Mouse (Mus musculus) heart, embryonic 15.5 days (tissue): ENCODE results near the gene Dscaml1. TPM values are rescaled to one million over a fixed set of nuclear protein-coding genes. Genes with fewer than 3 reads are reported as not detected.
A peak's percentile ranks its signal among the peaks of the same experiment; 100 is the strongest.

ENCODE experiments used
- ATAC-seq: fragments of 200-750 bp; cut with Nextera tagmentation; replicated peaks from 2 replicates; pipeline ENCODE4 v1.8.0; 2017; ENCODE audit warnings: low read depth, moderate TSS enrichment; ENCODE audit not compliant: insufficient number of reproducible peaks, insufficient read depth, low FRiP score
- H3K27ac ChIP-seq: fragments of 300-500 bp; sonication (generic); 2 replicates; pipeline ENCODE4 v1.5.1; 2015; ENCODE audit warnings: mild to moderate bottlenecking, inconsistent platforms
- H3K27me3 ChIP-seq: fragments of 300-500 bp; sonication (generic); 2 replicates; pipeline ENCODE4 v1.6.1; 2015; ENCODE audit warnings: inconsistent platforms
- H3K36me3 ChIP-seq: fragments of 300-500 bp; sonication (generic); 2 replicates; pipeline ENCODE4 v1.6.1; 2015; ENCODE audit warnings: mild to moderate bottlenecking, inconsistent platforms
- H3K4me1 ChIP-seq: fragments of 300-500 bp; sonication (generic); replicated peaks from 2 replicates; pipeline ENCODE4 v1.6.1; 2015; ENCODE audit warnings: inconsistent platforms
- H3K4me2 ChIP-seq: fragments of 300-500 bp; sonication (generic); 2 replicates; pipeline ENCODE4 v1.6.1; 2015; ENCODE audit warnings: inconsistent platforms, mild to moderate bottlenecking, moderate library complexity
- H3K4me3 ChIP-seq: fragments of 300-500 bp; sonication (generic); 2 replicates; pipeline ENCODE4 v1.5.1; 2015; ENCODE audit warnings: mild to moderate bottlenecking, inconsistent platforms
- H3K9ac ChIP-seq: fragments of 300-500 bp; sonication (generic); 2 replicates; pipeline ENCODE4 v1.6.1; 2015; ENCODE audit warnings: mild to moderate bottlenecking, inconsistent platforms
- H3K9me3 ChIP-seq: fragments of 300-500 bp; sonication (generic); replicated peaks from 2 replicates; pipeline ENCODE4 v1.6.1; 2016; ENCODE audit warnings: inconsistent platforms
- WGBS: fragments of 180-500 bp; shearing (Covaris S2); methylation state at CpG from one replicate; pipeline ENCODE4 v1.1.7; 2015; ENCODE audit warnings: mixed read lengths; 5-methylcytosine and 5-hydroxymethylcytosine counted together
- polyA plus RNA-seq: library from polyadenylated mRNA; unstranded; fragments of >200 nt; fragmentation: Nextera tagmentation; extraction: Ambion mirVana; gene quantifications from 2 replicates; pipeline ENCODE4 v1.2.1, GENCODE M21; 2015

The Dscaml1 gene
- polyA plus RNA-seq, 1 experiment from 2014 or later, result 0.23 TPM

DNA sequence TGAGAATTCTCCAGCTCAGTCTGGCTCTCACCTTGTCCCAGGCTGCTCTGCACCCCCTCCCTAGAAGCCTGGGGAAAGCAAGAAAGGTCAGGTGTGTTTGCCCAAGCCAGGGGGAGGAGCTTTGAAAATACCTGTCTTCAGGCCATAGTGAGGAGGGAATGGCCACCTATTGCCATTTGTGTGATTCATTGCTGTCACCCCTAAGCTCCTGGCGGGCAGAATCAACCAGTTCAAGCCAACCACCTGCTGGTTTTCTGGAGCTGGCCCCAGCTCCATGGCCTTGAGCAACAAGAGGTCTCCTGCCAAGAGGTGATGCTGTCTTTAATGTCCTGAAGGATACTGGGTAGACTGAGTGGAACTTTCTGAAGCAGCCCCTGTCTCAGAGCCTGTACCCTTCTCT is 28.1 kb upstream of the Dscaml1 start:
- Histone ChIP-seq H3K27me3 (peaks cover 33% of the 10 kb centered on the region), H3K4me1 (no peaks in the 10 kb centered on the region), H3K36me3 (no peaks in the 10 kb centered on the region), H3K4me3 (no peak overlapping the region), H3K4me2 (no peak overlapping the region), H3K27ac (no peak overlapping the region), H3K9ac (no peak overlapping the region), H3K9me3 (no peaks in the 10 kb centered on the region)
- WGBS, result 45% methylated on average over 1 of the region's 1 CpGs
- no peak for ATAC-seq

DNA sequence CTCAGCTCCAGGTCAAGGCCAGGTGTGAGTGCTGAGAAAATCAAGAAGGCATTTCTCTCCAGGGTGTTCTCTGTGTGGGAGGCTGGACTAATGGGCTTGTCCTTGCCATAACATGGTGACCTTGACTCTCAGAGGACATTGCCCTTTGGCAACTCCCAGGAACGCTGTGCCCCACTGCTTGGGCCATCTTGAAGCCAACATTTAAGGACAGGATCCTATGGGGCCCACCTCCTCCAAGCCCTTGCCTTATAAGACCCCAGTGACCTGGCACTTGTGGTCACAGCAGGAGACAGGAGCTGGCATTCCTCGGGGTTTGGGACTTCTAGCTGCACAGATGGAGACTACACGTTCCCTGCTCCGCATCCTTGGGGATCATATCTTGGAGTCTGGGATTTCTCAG is 27.0 kb upstream of the Dscaml1 start, which contains the start of gene Fxyd2:
TSS of gene Fxyd2 (plus strand) at position 236 of the 400 bp plus-strand sequence.
- Histone ChIP-seq H3K36me3 (no peaks in the 10 kb centered on the region), H3K9ac (no peak within 1 kb of the TSS), H3K27me3 (peaks cover 42% of the 10 kb centered on the region), H3K4me2 (no peak within 1 kb of the TSS), H3K4me1 (no peaks in the 10 kb centered on the region), H3K27ac (no peak within 1 kb of the TSS), H3K4me3 (no peak within 1 kb of the TSS), H3K9me3 (no peaks in the 10 kb centered on the region)
- WGBS, result 73% methylated on average over 4 of the region's 4 CpGs
- no peak for ATAC-seq

DNA sequence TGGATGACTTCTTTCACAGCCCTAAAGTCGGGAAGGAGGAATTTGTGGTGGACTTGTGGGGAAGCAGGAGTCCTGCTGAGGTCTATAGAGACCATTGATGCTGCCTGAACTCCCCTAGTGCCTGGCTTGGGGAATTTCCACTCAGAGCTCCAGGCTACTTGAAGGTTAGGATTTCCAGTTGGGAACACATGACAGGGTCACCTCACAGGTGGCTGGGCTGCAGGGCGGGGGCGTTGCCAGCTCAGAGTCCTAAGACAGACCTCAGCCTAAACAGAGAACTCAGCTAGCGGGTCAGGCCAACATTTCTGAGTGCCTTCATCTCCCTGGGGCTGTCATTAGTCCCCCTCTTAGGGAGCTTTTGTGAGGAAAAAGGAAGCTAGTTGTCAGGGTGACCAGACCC is 24.6 kb upstream of the Dscaml1 start:
- H3K4me1 ChIP-seq, result no peaks in the 10 kb centered on the region
- H3K9ac ChIP-seq, result no peak overlapping the region
- whole genome bisulfite sequencing, result 50% methylated on average over 4 of the region's 4 CpGs
- no peak overlapping the region for H3K4me2 ChIP-seq
- no peak overlapping the region for H3K27ac ChIP-seq
- peaks cover 42% of the 10 kb centered on the region for H3K27me3 ChIP-seq
- no peaks in the 10 kb centered on the region for H3K36me3 ChIP-seq
- no peak overlapping the region for H3K4me3 ChIP-seq
- ATAC-seq, result no peak
- H3K9me3 ChIP-seq, result no peaks in the 10 kb centered on the region

DNA sequence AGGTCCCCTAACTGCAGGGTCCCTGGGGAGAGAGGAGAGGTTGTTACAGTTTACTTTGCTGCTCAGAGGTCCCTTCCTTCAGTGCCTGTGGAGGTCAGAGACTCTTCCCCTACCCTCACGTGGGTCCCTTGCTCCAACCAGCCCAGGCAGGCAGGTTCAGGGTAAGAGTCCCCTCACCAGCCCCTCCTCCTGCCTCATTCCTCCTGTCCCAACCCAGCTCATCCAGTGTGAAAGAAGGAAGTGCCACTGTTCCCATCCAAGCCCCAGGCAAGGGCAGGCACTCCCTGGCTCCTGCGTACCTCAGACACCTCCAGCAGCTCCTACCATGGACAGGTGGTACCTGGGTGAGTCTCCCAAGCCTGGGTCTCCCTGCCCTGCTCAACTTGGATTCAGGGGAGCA is 23.5 kb upstream of the Dscaml1 start:
- H3K27me3 ChIP-seq, result peaks cover 47% of the 10 kb centered on the region
- WGBS, result 41% methylated on average over 2 of the region's 2 CpGs

DNA sequence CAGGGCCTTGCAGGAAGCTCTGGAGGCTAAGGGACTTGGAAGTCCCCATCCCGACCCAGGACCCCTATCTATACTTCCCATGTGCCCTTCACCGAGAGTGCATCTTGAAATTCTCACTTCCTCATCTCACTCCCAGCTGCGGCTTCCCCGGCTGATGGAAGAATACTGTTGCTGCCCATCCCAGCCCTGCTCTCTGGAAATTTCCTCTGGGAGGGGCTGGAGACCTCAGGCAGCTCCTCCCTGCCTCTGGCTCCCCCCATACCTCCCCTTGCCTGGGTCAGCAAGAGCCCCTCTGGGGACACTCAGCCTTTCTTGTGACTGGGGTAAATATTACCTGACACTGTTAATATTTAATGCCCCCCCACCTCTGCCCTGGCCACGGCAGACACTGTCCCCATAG is 20.7 kb upstream of the Dscaml1 start:
- H3K9ac ChIP-seq, result no peak overlapping the region
- no peaks in the 10 kb centered on the region for H3K36me3 ChIP-seq
- peaks cover 56% of the 10 kb centered on the region for H3K27me3 ChIP-seq
- H3K4me2 ChIP-seq, result no peak overlapping the region
- H3K27ac ChIP-seq, result no peak overlapping the region
- no peak for ATAC-seq
- 48% methylated on average over 5 of the region's 5 CpGs for WGBS
- no peaks in the 10 kb centered on the region for H3K4me1 ChIP-seq
- no peaks in the 10 kb centered on the region for H3K9me3 ChIP-seq
- H3K4me3 ChIP-seq, result no peak overlapping the region

More for the DNA sequence above, 23.5 kb upstream of the Dscaml1 start:
- ATAC-seq, result no peak
- Histone ChIP-seq H3K36me3 (no peaks in the 10 kb centered on the region), H3K9me3 (no peaks in the 10 kb centered on the region), H3K4me3 (no peak overlapping the region), H3K4me1 (no peaks in the 10 kb centered on the region), H3K9ac (no peak overlapping the region), H3K27ac (no peak overlapping the region), H3K4me2 (no peak overlapping the region)

DNA sequence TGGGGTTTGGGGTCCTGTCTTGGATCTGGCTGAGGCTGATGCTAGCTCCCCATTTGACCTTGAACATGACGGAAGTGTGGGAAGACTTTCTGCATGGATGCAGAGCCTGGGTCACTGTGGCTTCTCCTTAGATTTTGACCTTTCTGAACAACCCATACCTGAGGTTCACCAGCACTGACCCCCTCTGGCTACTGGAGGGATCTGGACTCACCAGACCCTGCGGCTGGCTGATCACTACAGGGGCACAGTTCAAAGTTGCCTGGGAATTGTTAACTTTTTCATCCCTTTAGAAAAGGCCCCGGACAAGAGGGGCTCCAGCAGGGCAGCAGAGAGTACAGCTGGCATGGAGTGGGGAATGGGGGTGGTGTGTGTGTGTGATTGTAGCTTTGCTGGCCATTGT is 19.6 kb upstream of the Dscaml1 start:
- 84% methylated on average over 3 of the region's 3 CpGs for WGBS
- Histone ChIP-seq H3K4me2 (no peak overlapping the region), H3K36me3 (no peaks in the 10 kb centered on the region), H3K27ac (no peak overlapping the region), H3K4me3 (no peak overlapping the region), H3K27me3 (peaks cover 44% of the 10 kb centered on the region), H3K4me1 (peaks cover under 1% of the 10 kb centered on the region; the same call in 1 of the 2 replicates), H3K9ac (no peak overlapping the region), H3K9me3 (no peaks in the 10 kb centered on the region)
- no peak for ATAC-seq

DNA sequence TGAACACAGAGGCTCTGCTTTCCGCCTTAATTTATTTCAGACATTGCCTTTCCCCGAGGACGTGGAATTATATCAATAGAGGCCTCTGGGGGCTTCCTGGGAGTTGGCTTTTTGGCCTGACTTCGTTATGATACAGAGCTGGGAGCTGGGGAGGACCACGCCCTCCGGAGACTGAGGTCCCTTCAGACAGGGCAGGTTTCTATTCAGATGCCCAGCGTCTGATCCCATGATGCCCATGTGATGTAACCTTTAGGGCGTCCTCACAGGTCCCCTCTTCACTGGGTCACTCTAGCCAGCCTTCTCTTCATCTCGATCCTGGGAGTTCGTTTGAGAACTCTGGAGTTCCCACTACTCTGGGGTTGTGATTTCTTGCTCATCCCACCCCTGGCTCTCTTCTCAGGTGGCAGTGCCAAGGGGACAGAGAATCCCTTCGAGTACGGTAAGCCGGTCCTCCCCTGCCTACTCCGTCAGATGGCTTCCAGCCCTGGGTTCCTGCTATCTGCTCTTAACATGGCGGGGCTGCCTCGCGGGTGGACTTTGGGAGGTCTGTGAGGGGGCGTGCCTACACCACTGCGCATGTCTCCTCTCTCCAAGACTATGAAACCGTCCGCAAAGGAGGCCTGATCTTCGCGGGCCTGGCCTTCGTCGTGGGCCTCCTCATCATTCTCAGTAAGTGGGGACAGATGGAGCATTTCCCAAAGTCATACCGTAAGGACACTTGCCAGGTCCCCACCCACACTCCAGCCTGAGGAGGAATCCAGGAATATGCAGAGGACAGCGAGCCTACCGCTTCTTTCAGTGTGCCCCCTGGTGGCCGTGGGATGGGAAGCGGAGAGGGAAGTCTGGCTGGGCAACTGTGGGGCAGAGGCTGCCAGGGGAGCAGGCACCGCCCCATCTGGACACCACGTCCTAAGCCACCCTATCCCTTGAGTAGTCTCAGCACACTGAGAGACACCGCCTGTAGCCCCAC is 18.4 kb upstream of the Dscaml1 start:
- H3K27ac ChIP-seq, result no peak overlapping the region
- peaks cover 33% of the 10 kb centered on the region for H3K27me3 ChIP-seq
- peaks cover 5% of the 10 kb centered on the region for H3K4me1 ChIP-seq
- no peaks in the 10 kb centered on the region for H3K9me3 ChIP-seq
- no peak overlapping the region for H3K9ac ChIP-seq
- peak overlapping the region; percentile 36 for H3K4me3 ChIP-seq
- peak; percentile 38; the same call in 1 of the 2 replicates for ATAC-seq
- H3K36me3 ChIP-seq, result no peaks in the 10 kb centered on the region
- peak overlapping the region; percentile 61 for H3K4me2 ChIP-seq
- WGBS, result 35% methylated on average over 33 of the region's 33 CpGs

DNA sequence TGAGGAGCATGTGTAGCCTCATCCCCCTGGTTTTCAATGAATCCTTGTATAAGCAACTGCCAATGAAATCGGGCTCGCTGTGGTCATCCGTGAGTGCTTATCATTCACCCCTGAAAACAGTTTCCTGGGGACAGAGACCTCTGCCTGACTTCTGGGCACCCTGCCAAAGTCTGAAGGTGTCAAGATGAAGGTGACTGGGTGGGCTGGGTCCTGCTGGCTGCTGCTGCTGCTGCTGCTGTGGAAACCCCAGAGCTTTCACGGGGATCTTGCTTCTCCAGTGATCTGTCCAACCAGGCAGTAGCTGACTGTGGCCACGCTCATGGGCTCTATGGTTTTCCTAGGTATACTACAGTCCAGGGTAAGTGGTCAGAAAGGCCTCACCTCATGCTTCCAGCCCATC is 16.2 kb upstream of the Dscaml1 start:
- no peak overlapping the region for H3K4me2 ChIP-seq
- H3K27ac ChIP-seq, result no peak overlapping the region
- peaks cover 20% of the 10 kb centered on the region for H3K27me3 ChIP-seq
- H3K4me1 ChIP-seq, result peaks cover 5% of the 10 kb centered on the region
- H3K36me3 ChIP-seq, result no peaks in the 10 kb centered on the region
- H3K4me3 ChIP-seq, result no peak overlapping the region
- H3K9me3 ChIP-seq, result no peaks in the 10 kb centered on the region
- WGBS, result 64% methylated on average over 5 of the region's 5 CpGs
- no peak overlapping the region for H3K9ac ChIP-seq
- no peak for ATAC-seq

DNA sequence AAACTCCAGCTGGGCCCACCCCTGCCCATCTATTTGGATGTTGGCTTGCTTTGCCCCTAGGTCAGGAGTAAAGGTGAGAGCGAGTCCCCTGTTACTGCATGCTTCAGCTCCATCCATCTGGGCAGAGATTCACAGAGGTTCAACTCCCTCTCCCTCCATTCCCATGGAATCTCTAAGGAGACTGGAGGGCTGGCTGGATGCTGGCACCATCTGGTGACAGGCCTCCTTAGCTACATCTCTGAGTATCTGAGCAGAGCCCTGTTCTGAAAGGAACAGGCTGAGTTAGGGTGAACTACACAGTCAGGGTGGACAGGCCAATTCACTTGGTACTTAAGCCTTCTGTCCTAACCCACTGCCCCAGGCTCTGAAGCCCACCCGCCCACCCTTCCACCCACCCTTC is 15.8 kb upstream of the Dscaml1 start:
- Histone ChIP-seq H3K27ac (no peak overlapping the region), H3K9me3 (no peaks in the 10 kb centered on the region), H3K9ac (no peak overlapping the region), H3K4me2 (no peak overlapping the region), H3K27me3 (peaks cover 20% of the 10 kb centered on the region), H3K36me3 (no peaks in the 10 kb centered on the region), H3K4me3 (no peak overlapping the region), H3K4me1 (peaks cover 5% of the 10 kb centered on the region)
- WGBS, result 88% methylated on average over 2 of the region's 2 CpGs
- ATAC-seq, result no peak

DNA sequence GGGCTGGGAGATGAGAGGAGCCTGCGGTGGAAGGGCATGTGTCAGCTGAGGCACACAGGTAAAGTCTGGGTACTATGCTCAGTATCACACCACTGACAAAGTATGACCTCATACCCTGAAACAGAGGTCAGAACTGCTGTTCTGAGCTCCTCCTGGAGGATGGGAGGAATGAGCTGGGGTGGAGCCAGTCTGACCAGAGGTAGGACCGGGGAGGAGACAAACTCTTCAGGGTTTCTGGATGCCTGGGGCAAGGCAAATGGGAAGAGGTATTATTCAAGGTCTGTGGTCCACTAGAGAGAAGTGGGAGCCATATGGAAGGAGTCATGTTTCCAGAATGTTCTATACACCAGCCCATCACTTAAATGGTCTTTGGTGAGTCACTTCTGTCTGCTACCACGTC is 15.3 kb upstream of the Dscaml1 start:
- Histone ChIP-seq H3K9me3 (no peaks in the 10 kb centered on the region), H3K9ac (no peak overlapping the region), H3K27me3 (peaks cover 20% of the 10 kb centered on the region), H3K36me3 (no peaks in the 10 kb centered on the region), H3K27ac (no peak overlapping the region), H3K4me3 (no peak overlapping the region), H3K4me2 (no peak overlapping the region), H3K4me1 (peaks cover 5% of the 10 kb centered on the region)
- WGBS, result 70% methylated on average over 3 of the region's 3 CpGs
- ATAC-seq, result no peak

DNA sequence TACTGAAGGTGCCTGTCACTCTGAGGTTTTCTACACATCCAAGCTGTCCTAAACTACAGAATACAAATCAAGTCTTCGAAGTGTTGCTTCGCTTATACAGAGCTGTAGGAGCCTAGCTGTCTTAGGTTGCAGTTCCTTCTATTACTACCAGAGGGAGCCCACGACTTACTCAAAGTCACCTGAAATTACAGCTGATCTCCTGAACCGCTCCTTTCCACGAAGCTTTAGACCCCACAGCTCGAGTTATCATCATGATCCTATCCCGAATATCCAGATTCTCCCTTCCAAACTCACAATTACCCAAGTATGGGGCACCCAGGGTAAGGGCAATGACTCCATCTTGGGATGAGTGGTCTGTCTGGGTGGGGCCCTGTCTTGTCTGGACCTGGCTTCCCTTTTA is 14.6 kb upstream of the Dscaml1 start:
- Histone ChIP-seq H3K36me3 (no peaks in the 10 kb centered on the region), H3K4me2 (peak overlapping the region; percentile 29), H3K9me3 (no peaks in the 10 kb centered on the region), H3K27me3 (peaks cover 20% of the 10 kb centered on the region), H3K4me3 (no peak overlapping the region), H3K4me1 (peaks cover 5% of the 10 kb centered on the region), H3K9ac (no peak overlapping the region), H3K27ac (no peak overlapping the region)
- WGBS, result 18% methylated on average over 7 of the region's 7 CpGs
- ATAC-seq, result no peak

DNA sequence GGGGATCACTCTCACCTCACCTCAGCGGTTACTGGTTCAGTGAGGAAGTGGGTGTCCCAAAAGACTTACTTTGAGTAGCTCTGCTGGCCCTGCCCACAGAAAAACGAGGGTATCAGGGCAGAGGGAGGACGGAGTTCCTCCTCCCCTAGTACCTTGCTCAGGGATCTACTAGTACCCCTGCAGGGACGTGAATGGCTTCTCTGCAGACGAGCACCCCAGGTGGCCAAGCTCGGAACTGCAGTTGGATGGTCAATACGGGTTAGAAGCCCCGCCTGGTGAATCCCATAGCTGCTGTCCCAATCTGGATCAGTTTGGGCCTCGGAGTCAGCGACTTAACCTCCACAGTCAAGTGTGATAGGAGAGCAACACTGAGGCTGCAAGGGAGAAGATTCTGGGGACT is 14.1 kb upstream of the Dscaml1 start:
- Histone ChIP-seq H3K27ac (no peak overlapping the region), H3K4me2 (peak overlapping the region; percentile 29), H3K4me3 (no peak overlapping the region), H3K9me3 (no peaks in the 10 kb centered on the region), H3K36me3 (no peaks in the 10 kb centered on the region), H3K4me1 (peaks cover 5% of the 10 kb centered on the region), H3K9ac (no peak overlapping the region), H3K27me3 (peaks cover 20% of the 10 kb centered on the region)
- WGBS, result 6% methylated on average over 10 of the region's 10 CpGs
- ATAC-seq, result no peak
